Mouse (Mus musculus): ENCODE results near the gene Tex13c2.

- no peak for TF ChIP-seq CHD2 (IDR thresholded peaks at IDR 0.05; ENCODE audit: low read depth, low read length)
- no peak for TF ChIP-seq ZC3H11A (IDR thresholded peaks at IDR 0.05; ENCODE audit: borderline replicate concordance, low read depth, low read length)
- no peak for TF ChIP-seq HCFC1 (IDR thresholded peaks at IDR 0.05; ENCODE audit: borderline replicate concordance, insufficient read depth, low read length)
- TF ChIP-seq MAFK (IDR thresholded peaks at IDR 0.05; ENCODE audit: insufficient read depth, low read depth, low read length) = no peak
- TF ChIP-seq ZNF384 (IDR thresholded peaks at IDR 0.05; ENCODE audit: low read depth, low read length) = no peak
Measured at GRCm38 (mm10) chrX:42490336-42490735, 845 bp downstream of the Tex13c2 start.

Measured in ES-E14 (cell line).